ENCODE assay signal across 27 mouse cellular contexts in genomic region chr10:86783561-86783960, GRCm38 (mm10). TPM values are rescaled to one million over a fixed set of nuclear protein-coding genes. Genes with fewer than 3 reads are reported as not detected.
"Had no signal": no experiment of that assay in that cellular context is flagged by ENCODE, and none has a peak within 500 bp of the region (broad histone marks: within the 10 kb centered on the region; RNA-seq: fewer than 3 reads in every experiment).

No protein-coding gene starts in this region.

- H3K27ac ChIP-seq: left cerebral cortex, adult 2 months; liver, embryonic 13.5 days; neural tube, embryonic 12.5 days; neural tube, embryonic 15.5 days had no signal

- H3K9me3 ChIP-seq: liver, embryonic 13.5 days; neural tube, embryonic 12.5 days; neural tube, embryonic 15.5 days had no signal

- H3K36me3 ChIP-seq: liver, embryonic 13.5 days; neural tube, embryonic 12.5 days; neural tube, embryonic 15.5 days had no signal

- H3K4me3 ChIP-seq: left cerebral cortex, adult 2 months; liver, embryonic 13.5 days; neural tube, embryonic 12.5 days; neural tube, embryonic 15.5 days had no signal

- H3K4me2 ChIP-seq: liver, embryonic 13.5 days; lung, embryonic 14.5 days; midbrain, embryonic 11.5 days; neural tube, embryonic 12.5 days; neural tube, embryonic 15.5 days had no signal

- H3K9ac ChIP-seq: liver, embryonic 13.5 days; lung, embryonic 14.5 days; neural tube, embryonic 12.5 days; neural tube, embryonic 15.5 days had no signal

- H3K27me3 ChIP-seq: liver, embryonic 13.5 days; neural tube, embryonic 15.5 days had no signal

- ATAC-seq: inflammation-experienced regulatory T-cells, adult 6 months; intestine, embryonic 16.5 days; lung, postnatal 0 days; midbrain, embryonic 16.5 days had no signal

- DNase-seq: kidney, adult 18-20 months; kidney, adult 9 months; kidney, postnatal 14 days; kidney, postnatal 4 days; layer of hippocampus, postnatal 36 days; liver, embryonic 13.5 days; lung, embryonic 14.5 days; lung, postnatal 4 days; thymus, adult 2 months; thymus, postnatal 14 days; thymus, postnatal 4 days had no signal

RNA-seq across cellular contexts. Expression of gene Gm49358, which starts 19.8 kb away (rescaled TPM):
- total RNA-seq: megakaryocyte-erythroid progenitor cell, adult 5-6 weeks; monocyte, adult 5-6 weeks had no signal
- polyA plus RNA-seq: inflammation-experienced regulatory T-cells, adult 6 months; intestine, embryonic 16.5 days; kidney, embryonic 16.5 days; limb, embryonic 11.5 days; liver, embryonic 13.5 days; liver, embryonic 16.5 days; lung, embryonic 14.5 days; lung, postnatal 0 days; midbrain, embryonic 11.5 days; midbrain, embryonic 16.5 days; neural tube, embryonic 12.5 days; neural tube, embryonic 15.5 days; small intestine, adult 2 months; spleen, adult 2 months; stomach, embryonic 16.5 days; thymus, adult 2 months had no signal
